Mouse (Mus musculus) embryonic facial prominence, embryonic 13.5 days (tissue): ENCODE measurements around the gene Dock2. TPM values are rescaled to one million over a fixed set of nuclear protein-coding genes. Genes with fewer than 3 reads are reported as not detected.

Experiments
- ATAC-seq: fragments of 200-750 bp; cut with Nextera tagmentation; 2 replicates; pipeline ENCODE4 v1.8.0; 2017; ENCODE audit warnings: low read depth; ENCODE audit not compliant: insufficient number of reproducible peaks, insufficient read depth, low FRiP score, low TSS enrichment
- H3K27ac ChIP-seq: fragments of 300-500 bp; sonication (generic); 2 replicates; pipeline ENCODE4 v1.5.1; 2015; ENCODE audit warnings: moderate library complexity, mild to moderate bottlenecking, inconsistent platforms
- H3K27me3 ChIP-seq: fragments of 300-500 bp; sonication (generic); 2 replicates; pipeline ENCODE4 v1.6.1; 2015; ENCODE audit warnings: mild to moderate bottlenecking, inconsistent platforms
- H3K36me3 ChIP-seq: fragments of 300-500 bp; sonication (generic); 2 replicates; pipeline ENCODE4 v1.6.1; 2015; ENCODE audit warnings: mild to moderate bottlenecking, inconsistent platforms
- H3K4me1 ChIP-seq: fragments of 300-500 bp; sonication (generic); 2 replicates; pipeline ENCODE4 v1.6.1; 2015; ENCODE audit warnings: inconsistent platforms
- H3K4me2 ChIP-seq: fragments of 300-500 bp; sonication (generic); 2 replicates; pipeline ENCODE4 v1.6.1; 2015; ENCODE audit warnings: moderate library complexity, mild to moderate bottlenecking, inconsistent platforms
- H3K4me3 ChIP-seq: fragments of 300-500 bp; sonication (generic); 2 replicates; pipeline ENCODE4 v1.5.1; 2015; ENCODE audit warnings: mild to moderate bottlenecking, inconsistent platforms
- H3K9ac ChIP-seq: fragments of 300-500 bp; sonication (generic); 2 replicates; pipeline ENCODE4 v1.6.1; 2015; ENCODE audit warnings: mild to moderate bottlenecking, inconsistent platforms
- H3K9me3 ChIP-seq: fragments of 300-500 bp; sonication (generic); 2 replicates; pipeline ENCODE4 v1.6.1; 2016; ENCODE audit warnings: inconsistent platforms
- WGBS: fragments of 180-500 bp; shearing (Covaris S2); methylation state at CpG from one replicate; pipeline ENCODE4 v1.1.7; 2015; ENCODE audit warnings: mixed read lengths; 5-methylcytosine and 5-hydroxymethylcytosine counted together
- polyA plus RNA-seq: library from polyadenylated mRNA; unstranded; fragments of >200 nt; fragmentation: Nextera tagmentation; extraction: Ambion mirVana; gene quantifications from 2 replicates; pipeline ENCODE4 v1.2.1, GENCODE M21; 2015

Gene Dock2
- polyA plus RNA-seq, 1 experiment from 2014 or later = 0.98 TPM

GRCm38 (mm10) chr11:34769396-34769795 lies 14.3 kb downstream of the Dock2 start:
- Histone ChIP-seq H3K4me2 (no peak overlapping the region), H3K4me1 (peaks cover 7% of the 10 kb centered on the region; the same call in 1 of the 2 replicates), H3K9ac (no peak overlapping the region), H3K36me3 (no peaks in the 10 kb centered on the region), H3K27ac (no peak overlapping the region), H3K9me3 (0 out of 2 replicates have a peak, but pooled peaks cover 4% of the 10 kb centered on the region), H3K4me3 (no peak overlapping the region), H3K27me3 (no peaks in the 10 kb centered on the region)
- no peak for ATAC-seq
- WGBS = 68% methylated on average over 2 of the region's 2 CpGs

DNA sequence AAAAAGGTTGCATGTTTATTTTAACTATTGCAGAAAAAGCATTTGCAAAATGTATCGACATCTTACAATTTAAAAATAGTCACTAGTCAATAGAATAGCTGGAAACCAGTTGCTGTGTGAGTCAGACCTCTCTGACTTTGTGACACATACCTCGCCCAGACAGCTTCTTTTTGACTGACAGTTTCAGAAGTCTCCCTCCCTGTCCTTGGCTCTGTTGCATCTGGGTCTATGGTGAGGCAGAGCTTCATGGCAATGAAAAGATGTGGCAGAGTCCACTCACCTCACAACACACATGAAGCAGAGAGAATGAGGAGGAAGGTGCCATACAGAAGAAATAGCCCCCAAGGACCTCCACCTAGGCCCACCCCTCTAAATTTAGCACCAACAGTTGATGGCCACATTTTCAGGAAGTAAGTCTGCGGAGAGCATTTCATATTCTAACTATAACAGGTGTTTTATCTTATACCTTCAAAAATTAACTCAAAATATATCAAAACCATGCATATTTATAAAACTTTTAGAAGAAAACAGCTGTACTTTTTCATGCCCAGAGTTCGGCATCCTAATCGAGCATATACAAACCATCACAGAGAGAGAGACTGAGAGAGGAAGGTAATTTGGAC lies 19.8 kb downstream of the Dock2 start:
- no peaks in the 10 kb centered on the region for H3K4me1 ChIP-seq
- no peak overlapping the region for H3K9ac ChIP-seq
- no peak overlapping the region for H3K4me3 ChIP-seq
- no peak overlapping the region for H3K27ac ChIP-seq
- 0 out of 2 replicates have a peak, but pooled peaks cover 4% of the 10 kb centered on the region for H3K9me3 ChIP-seq
- no peak overlapping the region for H3K4me2 ChIP-seq
- H3K36me3 ChIP-seq = no peaks in the 10 kb centered on the region
- WGBS = 76% methylated on average over 5 of the region's 5 CpGs
- no peaks in the 10 kb centered on the region for H3K27me3 ChIP-seq
- ATAC-seq = no peak

- H3K4me3 ChIP-seq = no peak overlapping the region
- no peaks in the 10 kb centered on the region for H3K36me3 ChIP-seq
- 0 out of 2 replicates have a peak, but pooled peaks cover 4% of the 10 kb centered on the region for H3K9me3 ChIP-seq
- H3K27me3 ChIP-seq = no peaks in the 10 kb centered on the region
- H3K4me2 ChIP-seq = no peak overlapping the region
- WGBS = 90% methylated on average over 5 of the region's 5 CpGs
- no peaks in the 10 kb centered on the region for H3K4me1 ChIP-seq
- H3K9ac ChIP-seq = no peak overlapping the region
- ATAC-seq = no peak
- no peak overlapping the region for H3K27ac ChIP-seq
These were observed 21.0 kb downstream of the Dock2 start for GRCm38 (mm10) chr11:34762570-34763127.

GRCm38 (mm10) chr11:34762125-34762524 lies 21.6 kb downstream of the Dock2 start:
- H3K4me1 ChIP-seq = no peaks in the 10 kb centered on the region
- H3K36me3 ChIP-seq = no peaks in the 10 kb centered on the region
- 0 out of 2 replicates have a peak, but pooled peaks cover 4% of the 10 kb centered on the region for H3K9me3 ChIP-seq
- no peak overlapping the region for H3K27ac ChIP-seq
- 81% methylated on average over 6 of the region's 6 CpGs for WGBS
- no peak overlapping the region for H3K4me3 ChIP-seq
- H3K4me2 ChIP-seq = no peak overlapping the region
- no peak overlapping the region for H3K9ac ChIP-seq
- no peaks in the 10 kb centered on the region for H3K27me3 ChIP-seq
- no peak for ATAC-seq

- Histone ChIP-seq H3K27ac (no peak overlapping the region), H3K4me1 (no peaks in the 10 kb centered on the region), H3K9ac (no peak overlapping the region), H3K9me3 (no peaks in the 10 kb centered on the region), H3K27me3 (no peaks in the 10 kb centered on the region), H3K36me3 (no peaks in the 10 kb centered on the region), H3K4me3 (no peak overlapping the region), H3K4me2 (no peak overlapping the region)
- ATAC-seq = no peak
- WGBS = 81% methylated on average over 4 of the region's 4 CpGs
These were observed 24.1 kb downstream of the Dock2 start for GRCm38 (mm10) chr11:34759582-34759981.

GRCm38 (mm10) chr11:34741081-34741480 lies 42.6 kb downstream of the Dock2 start:
- H3K4me2 ChIP-seq = no peak overlapping the region
- no peak overlapping the region for H3K4me3 ChIP-seq
- no peaks in the 10 kb centered on the region for H3K9me3 ChIP-seq
- no peaks in the 10 kb centered on the region for H3K36me3 ChIP-seq
- H3K27ac ChIP-seq = no peak overlapping the region
- 73% methylated on average over 1 of the region's 1 CpGs for WGBS
- H3K4me1 ChIP-seq = no peaks in the 10 kb centered on the region
- H3K27me3 ChIP-seq = no peaks in the 10 kb centered on the region
- no peak overlapping the region for H3K9ac ChIP-seq
- ATAC-seq = no peak

GRCm38 (mm10) chr11:34739816-34740215 lies 43.9 kb downstream of the Dock2 start:
- Histone ChIP-seq H3K9me3 (no peaks in the 10 kb centered on the region), H3K27ac (no peak overlapping the region), H3K9ac (no peak overlapping the region), H3K4me3 (no peak overlapping the region), H3K27me3 (no peaks in the 10 kb centered on the region), H3K4me1 (no peaks in the 10 kb centered on the region), H3K4me2 (no peak overlapping the region), H3K36me3 (no peaks in the 10 kb centered on the region)
- WGBS = 89% methylated on average over 3 of the region's 3 CpGs
- no peak for ATAC-seq

- ATAC-seq = no peak
These were observed 44.7 kb downstream of the Dock2 start for GRCm38 (mm10) chr11:34738945-34739344.

GRCm38 (mm10) chr11:34737193-34737592 lies 46.5 kb downstream of the Dock2 start:
- Histone ChIP-seq H3K9ac (no peak overlapping the region), H3K4me2 (no peak overlapping the region), H3K9me3 (no peaks in the 10 kb centered on the region), H3K27me3 (no peaks in the 10 kb centered on the region), H3K4me1 (no peaks in the 10 kb centered on the region), H3K36me3 (no peaks in the 10 kb centered on the region), H3K4me3 (no peak overlapping the region), H3K27ac (no peak overlapping the region)
- WGBS = 89% methylated on average over 4 of the region's 4 CpGs
- no peak for ATAC-seq

More at GRCm38 (mm10) chr11:34738945-34739344, 44.7 kb downstream of the Dock2 start:
- 17% methylated on average over 1 of the region's 1 CpGs for WGBS
- Histone ChIP-seq H3K27ac (no peak overlapping the region), H3K36me3 (no peaks in the 10 kb centered on the region), H3K9me3 (no peaks in the 10 kb centered on the region), H3K4me3 (no peak overlapping the region), H3K4me1 (no peaks in the 10 kb centered on the region), H3K9ac (no peak overlapping the region), H3K4me2 (no peak overlapping the region), H3K27me3 (no peaks in the 10 kb centered on the region)

DNA sequence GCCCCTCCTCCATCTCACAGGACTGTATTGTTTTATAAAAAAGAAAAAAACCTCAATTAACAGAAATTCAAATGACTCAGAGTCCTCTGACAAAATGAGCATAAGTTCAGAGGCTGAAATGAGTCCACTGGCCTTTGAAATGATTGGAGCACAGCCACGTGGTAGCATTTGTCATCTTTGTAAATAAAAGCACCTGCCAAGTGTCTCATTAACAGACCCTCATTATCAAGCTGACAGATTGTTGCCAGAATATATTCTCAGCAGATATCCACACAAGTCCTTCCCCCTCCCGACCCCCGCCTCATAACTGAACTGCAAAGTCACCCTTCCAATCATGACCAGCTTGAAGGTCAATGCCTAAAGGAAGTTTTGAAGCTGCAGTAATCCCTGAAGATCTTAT lies 49.7 kb downstream of the Dock2 start:
- no peak overlapping the region for H3K4me2 ChIP-seq
- no peak for ATAC-seq
- H3K27me3 ChIP-seq = no peaks in the 10 kb centered on the region
- WGBS = 74% methylated on average over 3 of the region's 3 CpGs
- H3K27ac ChIP-seq = no peak overlapping the region
- H3K4me3 ChIP-seq = no peak overlapping the region
- H3K9me3 ChIP-seq = no peaks in the 10 kb centered on the region
- no peak overlapping the region for H3K9ac ChIP-seq
- H3K36me3 ChIP-seq = no peaks in the 10 kb centered on the region
- no peaks in the 10 kb centered on the region for H3K4me1 ChIP-seq

DNA sequence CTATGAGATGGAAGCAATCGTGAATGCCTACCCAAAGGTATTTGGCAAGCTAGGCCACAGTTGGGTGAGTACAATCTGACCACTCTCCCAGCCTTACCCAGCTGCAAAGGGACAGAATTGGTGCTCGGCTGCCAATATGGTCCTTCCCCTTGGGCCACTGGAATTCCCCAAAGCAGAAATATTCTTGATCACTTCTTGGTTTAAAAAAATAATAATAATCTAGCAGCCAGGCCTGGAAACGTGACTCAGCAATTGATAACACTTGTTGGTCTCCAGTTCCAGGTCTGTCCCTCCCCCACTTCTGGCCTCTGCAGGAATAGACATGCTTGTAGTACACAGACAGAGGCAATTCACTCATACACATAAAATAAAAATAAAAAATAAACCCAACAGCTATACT lies 56.2 kb downstream of the Dock2 start:
- no peak overlapping the region for H3K27ac ChIP-seq
- H3K9me3 ChIP-seq = no peaks in the 10 kb centered on the region
- no peak overlapping the region for H3K4me2 ChIP-seq
- no peak for ATAC-seq
- 65% methylated on average over 3 of the region's 3 CpGs for whole genome bisulfite sequencing
- no peaks in the 10 kb centered on the region for H3K4me1 ChIP-seq
- H3K4me3 ChIP-seq = no peak overlapping the region
- no peaks in the 10 kb centered on the region for H3K27me3 ChIP-seq
- no peak overlapping the region for H3K9ac ChIP-seq
- no peaks in the 10 kb centered on the region for H3K36me3 ChIP-seq

DNA sequence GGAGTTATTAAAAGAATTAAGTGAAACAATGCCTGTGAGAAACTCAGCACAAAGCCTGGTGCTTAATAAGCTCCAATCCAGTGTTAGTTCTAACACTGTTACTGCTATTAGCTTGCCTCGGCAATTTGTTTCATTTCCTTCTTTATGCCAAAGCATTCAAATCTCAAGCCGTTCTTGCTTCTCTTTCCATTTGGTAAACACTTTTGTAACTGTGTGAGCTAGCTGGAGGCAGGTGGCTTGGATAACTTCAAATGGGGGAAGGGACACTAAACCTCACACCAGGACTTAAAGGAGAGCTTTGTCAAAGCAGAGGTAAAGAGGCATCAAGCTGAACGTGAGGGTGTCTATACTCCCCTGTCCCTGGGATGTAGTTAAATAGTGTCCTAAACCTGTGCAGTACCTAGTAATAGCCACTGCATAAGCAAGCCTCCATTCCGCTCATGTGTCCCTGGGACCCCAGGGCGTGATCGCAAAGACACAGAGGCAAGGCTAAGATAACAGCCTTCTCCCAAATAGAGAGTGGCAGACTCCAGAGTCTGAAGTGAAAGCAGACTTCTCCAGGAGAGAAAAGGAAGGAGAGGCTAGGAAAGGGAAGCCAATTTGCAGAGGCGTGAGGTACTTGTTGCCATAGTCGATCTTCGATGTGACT lies 56.9 kb downstream of the Dock2 start:
- H3K27ac ChIP-seq = no peak overlapping the region
- no peak for ATAC-seq
- H3K9me3 ChIP-seq = no peaks in the 10 kb centered on the region
- H3K4me2 ChIP-seq = no peak overlapping the region
- no peaks in the 10 kb centered on the region for H3K27me3 ChIP-seq
- no peak overlapping the region for H3K4me3 ChIP-seq
- no peak overlapping the region for H3K9ac ChIP-seq
- no peaks in the 10 kb centered on the region for H3K4me1 ChIP-seq
- 85% methylated on average over 9 of the region's 9 CpGs for WGBS
- no peaks in the 10 kb centered on the region for H3K36me3 ChIP-seq
